Mouse (Mus musculus) G1E (cell line): ENCODE data around the gene Tekt4. TPM values are rescaled to one million over a fixed set of nuclear protein-coding genes. Genes with fewer than 3 reads are reported as not detected.

Experiments
- ATAC-seq: 2 replicates; pipeline ENCODE4 v1.8.0; 2016; ENCODE audit warnings: mild to moderate bottlenecking; ENCODE audit not compliant: insufficient number of reproducible peaks, poor library complexity, low FRiP score, severe bottlenecking; ENCODE audit errors: extremely low read depth
- DNase-seq: peaks from one replicate; pipeline ENCODE4 v3.0.0; 2012; ENCODE audit warnings: low spot score
- H3K27me3 ChIP-seq: 2 replicates; pipeline ENCODE4 v1.6.1; 2012; ENCODE audit warnings: mild to moderate bottlenecking, low read length, inconsistent platforms; ENCODE audit not compliant: insufficient read depth
- H3K36me3 ChIP-seq: replicated peaks from 2 replicates; pipeline ENCODE3; 2012; ENCODE audit warnings: mild to moderate bottlenecking, inconsistent platforms
- H3K4me1 ChIP-seq: 2 replicates; pipeline ENCODE4 v1.6.1; 2012; ENCODE audit warnings: low read depth, low read length, inconsistent platforms, mixed read lengths; ENCODE audit not compliant: insufficient read depth
- H3K4me3 ChIP-seq: 2 replicates; pipeline ENCODE4 v1.5.1; 2012; ENCODE audit warnings: low read depth, mild to moderate bottlenecking, inconsistent platforms, low read length, moderate library complexity, mixed read lengths
- H3K9me3 ChIP-seq: replicated peaks from 2 replicates; pipeline ENCODE4 v1.6.1; 2012; ENCODE audit warnings: inconsistent platforms
- CTCF ChIP-seq: IDR thresholded peaks from 2 replicates; pipeline ENCODE4 v1.5.1; 2012; ENCODE audit warnings: low read depth, low read length, inconsistent platforms, mixed read lengths
- GATA1 ChIP-seq: IDR thresholded peaks from 2 replicates; pipeline ENCODE4 v1.6.1; 2012; ENCODE audit warnings: borderline replicate concordance, low read length, inconsistent platforms, mixed read lengths
- GATA2 ChIP-seq: IDR thresholded peaks from 2 replicates; pipeline ENCODE4 v1.6.1; 2012; ENCODE audit warnings: low read depth, low read length, inconsistent platforms, borderline replicate concordance
- POLR2AphosphoS5 ChIP-seq: IDR thresholded peaks from 2 replicates; pipeline ENCODE4 v1.6.1; 2012; ENCODE audit warnings: low read depth, low read length, inconsistent platforms; ENCODE audit not compliant: insufficient replicate concordance
- TAL1 ChIP-seq: conservative IDR thresholded peaks from 2 replicates; pipeline ENCODE4 v1.6.1; 2012; ENCODE audit warnings: low read depth, low read length, inconsistent platforms, mixed read lengths
- polyA plus RNA-seq: library from polyadenylated mRNA; stranded (reverse); fragments of >175 nt; gene quantifications from 2 replicates; pipeline ENCODE4 v1.2.3, GENCODE M21; 2012
- total RNA-seq, 2 experiments: library from RNA; stranded (forward) in 1 of 2; stranded (reverse) in 1 of 2; fragments of 200-1000 nt in 1 of 2; fragments of >200 nt in 1 of 2; fragmentation: Nextera tagmentation in 1 of 2; gene quantifications; 2 replicates each; pipeline ENCODE4 v1.2.3; 2014 to 2017

The Tekt4 gene
- total and polyA plus RNA-seq, 3 experiments = not detected

DNA sequence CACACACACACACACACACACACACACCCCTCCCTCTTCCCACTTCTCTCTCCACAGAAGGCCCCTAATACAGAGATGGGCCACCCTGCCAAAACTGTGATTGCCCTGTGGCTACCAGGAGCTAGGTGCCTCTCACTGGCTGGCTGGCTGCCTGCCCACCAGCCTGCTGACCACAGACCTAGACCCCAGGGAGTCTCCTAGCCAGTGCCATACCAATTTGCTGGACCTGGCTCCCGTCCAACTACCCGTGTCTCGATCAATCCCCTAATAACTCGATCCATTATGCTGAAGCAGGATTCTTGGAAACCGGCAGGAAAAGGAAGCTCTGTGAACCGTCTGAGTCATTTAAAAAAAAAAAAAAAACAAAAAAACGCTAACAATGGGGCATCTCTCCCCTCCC is 43.6 kb upstream of the Tekt4 start:
- H3K4me1 ChIP-seq = no peaks in the 10 kb centered on the region
- H3K9me3 ChIP-seq = no peaks in the 10 kb centered on the region
- H3K27me3 ChIP-seq = peaks cover 20% of the 10 kb centered on the region
- ATAC-seq (no peak), DNase-seq (no peak)
- TF ChIP-seq TAL1 (no peak), POLR2AphosphoS5 (no peak), GATA1 (no peak), GATA2 (no peak), CTCF (no peak)
- no peak overlapping the region for H3K4me3 ChIP-seq
- H3K36me3 ChIP-seq = no peaks in the 10 kb centered on the region

DNA sequence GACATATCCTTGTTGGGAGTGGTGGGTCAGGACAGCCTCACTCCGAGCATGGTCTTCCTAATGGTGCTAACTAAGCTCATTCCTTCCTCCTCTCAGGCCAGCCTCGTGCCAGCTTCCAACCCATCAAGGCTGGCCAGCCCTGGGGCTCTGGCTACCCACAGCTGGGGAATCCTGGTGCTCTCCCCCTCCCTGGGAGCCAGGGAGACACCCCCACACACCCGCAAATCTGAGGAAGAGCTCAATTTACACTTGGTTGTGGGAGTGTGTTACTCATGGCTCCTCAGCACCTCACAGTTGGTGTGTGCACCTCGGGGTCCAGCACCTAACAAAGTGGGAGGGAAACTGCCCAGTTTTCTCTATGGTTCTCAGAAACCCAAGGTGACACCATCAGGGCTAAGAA is 43.2 kb upstream of the Tekt4 start:
- no peaks in the 10 kb centered on the region for H3K36me3 ChIP-seq
- TF ChIP-seq CTCF = no peak
- no peak for TF ChIP-seq POLR2AphosphoS5
- TF ChIP-seq TAL1 = no peak
- TF ChIP-seq GATA2 = no peak
- TF ChIP-seq GATA1 = no peak
- DNase-seq (no peak), ATAC-seq (no peak)
- peaks cover 20% of the 10 kb centered on the region for H3K27me3 ChIP-seq
- no peaks in the 10 kb centered on the region for H3K4me1 ChIP-seq
- H3K4me3 ChIP-seq = no peak overlapping the region
- no peaks in the 10 kb centered on the region for H3K9me3 ChIP-seq

DNA sequence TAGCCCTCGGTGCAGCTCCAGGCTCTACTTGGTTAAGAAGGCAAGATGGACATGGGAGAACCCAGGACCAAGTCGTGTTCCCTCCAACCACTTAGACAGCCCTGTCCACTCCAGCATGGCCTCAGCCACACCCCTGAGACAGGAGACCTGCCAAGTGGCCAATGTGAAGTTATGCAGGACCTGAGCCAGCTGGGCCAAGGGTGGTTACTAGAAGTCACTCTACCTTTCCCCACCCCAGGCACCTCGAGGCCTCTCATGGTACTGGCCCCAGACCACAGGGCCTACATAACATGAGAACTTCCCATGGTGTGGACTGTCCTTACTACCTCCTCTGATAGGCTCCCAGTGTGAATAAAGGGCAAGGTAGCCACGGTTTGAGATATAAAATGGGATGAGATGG is 40.2 kb upstream of the Tekt4 start:
- DNase-seq = no peak

DNA sequence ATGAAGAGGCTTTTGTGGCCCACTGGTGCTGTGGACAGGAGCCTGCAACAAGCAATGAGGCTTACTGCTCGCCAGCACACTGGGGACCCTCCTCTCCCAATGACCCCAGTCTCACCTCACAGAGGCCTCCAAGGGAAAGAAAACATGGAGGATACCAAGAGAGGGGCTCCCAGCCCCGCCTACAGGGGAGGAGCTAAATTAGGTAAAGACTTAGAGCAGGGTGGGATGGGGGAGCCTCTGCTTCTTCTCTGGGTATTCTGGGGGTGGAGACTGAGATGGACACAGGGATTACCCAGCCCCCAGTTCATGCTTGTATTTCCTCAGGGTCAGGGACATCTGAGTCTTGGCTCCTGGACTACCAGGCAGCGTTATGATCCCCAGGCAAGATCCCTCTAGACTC is 39.5 kb upstream of the Tekt4 start:
- Histone ChIP-seq H3K27me3 (peaks cover 21% of the 10 kb centered on the region), H3K9me3 (no peaks in the 10 kb centered on the region), H3K36me3 (no peaks in the 10 kb centered on the region), H3K4me3 (no peak overlapping the region), H3K4me1 (no peaks in the 10 kb centered on the region)
- ATAC-seq (no peak), DNase-seq (no peak)
- TF ChIP-seq POLR2AphosphoS5 (no peak), CTCF (no peak), GATA2 (no peak), TAL1 (no peak), GATA1 (no peak)

More for the DNA sequence above, 40.2 kb upstream of the Tekt4 start:
- no peak for ATAC-seq
- Histone ChIP-seq H3K36me3 (no peaks in the 10 kb centered on the region), H3K4me1 (no peaks in the 10 kb centered on the region), H3K4me3 (no peak overlapping the region), H3K9me3 (no peaks in the 10 kb centered on the region), H3K27me3 (peaks cover 23% of the 10 kb centered on the region)
- TF ChIP-seq GATA1 = no peak
- no peak for TF ChIP-seq TAL1
- TF ChIP-seq CTCF = no peak
- TF ChIP-seq POLR2AphosphoS5 = no peak
- no peak for TF ChIP-seq GATA2

DNA sequence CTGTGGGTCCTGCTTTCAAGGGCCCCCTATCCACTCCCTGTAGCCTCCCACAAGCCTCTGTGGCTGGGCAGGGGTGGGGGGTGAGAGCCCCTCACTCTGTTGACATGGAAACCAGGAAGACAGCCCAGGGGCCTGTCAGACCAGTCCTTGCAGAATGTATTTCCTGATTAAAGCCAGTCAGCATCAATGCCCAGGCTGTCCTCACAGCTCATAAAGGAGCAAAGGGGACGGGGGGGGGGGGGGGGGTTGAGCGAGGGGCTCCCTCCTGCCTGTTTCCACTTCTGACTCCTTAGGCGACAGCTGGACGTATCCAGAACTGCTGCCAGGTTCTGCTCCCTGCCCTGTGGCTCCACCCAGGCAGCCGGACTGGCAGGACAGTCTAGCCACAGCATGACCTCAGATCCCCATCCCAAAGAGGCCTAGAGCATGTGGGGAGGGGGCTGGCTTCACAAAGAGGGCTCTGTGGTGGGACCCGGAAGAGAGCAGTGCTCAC is 38.9 kb upstream of the Tekt4 start:
- no peaks in the 10 kb centered on the region for H3K36me3 ChIP-seq
- no peaks in the 10 kb centered on the region for H3K9me3 ChIP-seq
- DNase-seq = no peak
- TF ChIP-seq GATA1 (no peak), TAL1 (no peak), GATA2 (no peak), POLR2AphosphoS5 (no peak), CTCF (no peak)
- ATAC-seq = no peak
- H3K27me3 ChIP-seq = peaks cover 21% of the 10 kb centered on the region
- H3K4me1 ChIP-seq = no peaks in the 10 kb centered on the region
- no peak overlapping the region for H3K4me3 ChIP-seq

DNA sequence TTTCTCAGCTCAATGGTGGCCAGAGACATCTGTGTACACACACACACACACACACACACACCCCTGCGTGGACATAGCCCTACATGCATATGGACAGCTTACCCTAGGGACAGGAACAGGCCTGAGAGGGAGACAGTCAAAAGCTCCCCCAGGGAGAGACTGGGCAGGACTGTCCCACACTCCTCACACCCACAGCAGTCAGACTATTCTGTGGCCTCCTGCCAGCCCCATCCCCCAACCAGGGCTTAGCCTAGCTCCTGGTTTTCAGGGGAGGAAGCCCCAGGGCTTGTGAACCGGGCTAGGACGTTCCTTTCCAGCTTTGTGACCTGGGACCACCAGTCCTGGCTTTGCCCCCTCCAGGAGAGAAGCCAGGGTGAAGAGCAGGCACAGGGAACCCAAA is 38.2 kb upstream of the Tekt4 start:
- ATAC-seq = no peak
- no peaks in the 10 kb centered on the region for H3K4me1 ChIP-seq
- no peaks in the 10 kb centered on the region for H3K36me3 ChIP-seq
- TF ChIP-seq POLR2AphosphoS5 = no peak
- no peak for TF ChIP-seq CTCF
- no peak for TF ChIP-seq TAL1
- no peak for TF ChIP-seq GATA2
- H3K9me3 ChIP-seq = no peaks in the 10 kb centered on the region
- no peak overlapping the region for H3K4me3 ChIP-seq
- DNase-seq = no peak
- H3K27me3 ChIP-seq = peaks cover 20% of the 10 kb centered on the region

DNA sequence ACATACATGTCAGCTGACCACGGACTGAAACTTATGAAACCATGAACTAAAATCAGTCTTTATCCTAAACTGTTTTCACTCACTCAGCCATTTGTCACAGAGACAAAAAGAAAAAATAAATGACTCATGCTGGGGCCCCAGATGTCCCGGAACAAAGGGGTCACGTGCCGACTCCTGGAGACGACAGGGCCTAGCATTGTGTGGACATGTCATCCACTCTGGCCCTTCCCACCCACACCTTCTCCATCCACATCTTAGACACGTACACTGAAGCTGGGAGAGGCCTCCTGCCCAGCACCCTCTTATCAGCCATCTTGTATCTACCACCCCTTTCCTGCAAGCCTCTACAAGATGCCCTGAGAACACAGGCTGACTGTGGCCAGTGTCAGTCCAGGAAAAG is 36.4 kb upstream of the Tekt4 start:
- H3K4me3 ChIP-seq = no peak overlapping the region
- ATAC-seq (no peak), DNase-seq (no peak)
- H3K4me1 ChIP-seq = no peaks in the 10 kb centered on the region
- TF ChIP-seq POLR2AphosphoS5 (no peak), GATA2 (no peak), TAL1 (no peak), CTCF (no peak), GATA1 (no peak)
- H3K36me3 ChIP-seq = no peaks in the 10 kb centered on the region
- peaks cover 18% of the 10 kb centered on the region for H3K27me3 ChIP-seq
- H3K9me3 ChIP-seq = no peaks in the 10 kb centered on the region
